Mouse (Mus musculus): ENCODE measurements around the gene 1110032F04Rik. TPM values are rescaled to one million over a fixed set of nuclear protein-coding genes. Genes with fewer than 3 reads are reported as not detected.

Gene 1110032F04Rik
- polyA plus RNA-seq (2015; fragmentation: Nextera tagmentation; extraction: Ambion mirVana): 0.34 and 0.48 TPM in 2 replicates

- Histone ChIP-seq H3K9ac (ENCODE audit: low read depth, low read length) (peak within 1 kb of the TSS; percentile 24; the same call in 1 of the 2 replicates), H3K4me2 (ENCODE audit: low read depth, low read length) (peak within 1 kb of the TSS; percentile 82), H3K4me3 (ENCODE audit: low read depth, low read length) (peak within 1 kb of the TSS; percentile 59), H3K27me3 (ENCODE audit: control insufficient read depth, insufficient read depth, low read depth, low read length) (peaks cover 30% of the 10 kb centered on the region), H3K4me1 (ENCODE audit: control insufficient read depth, low read depth, low read length) (no peaks in the 10 kb centered on the region; the same call in none of the 2 replicates), H3K9me3 (replicated peaks; ENCODE audit: control insufficient read depth, low read length) (no peaks in the 10 kb centered on the region), H3K27ac (ENCODE audit: low read length) (no peak within 1 kb of the TSS), H3K36me3 (ENCODE audit: control insufficient read depth, insufficient read depth) (no peaks in the 10 kb centered on the region)
- under 1% methylated on average over 58 of the region's 62 CpGs for WGBS (ENCODE audit: insufficient replicate concordance)
- peak; percentile 41; the same call in 1 of the 2 replicates for ATAC-seq (ENCODE audit: low read depth)
Observed at GRCm38 (mm10) chr3:68869211-68869690, at the start of gene 1110032F04Rik. Gene 1110032F04Rik, plus strand, starts transcription at chr3:68869586.

DNA sequence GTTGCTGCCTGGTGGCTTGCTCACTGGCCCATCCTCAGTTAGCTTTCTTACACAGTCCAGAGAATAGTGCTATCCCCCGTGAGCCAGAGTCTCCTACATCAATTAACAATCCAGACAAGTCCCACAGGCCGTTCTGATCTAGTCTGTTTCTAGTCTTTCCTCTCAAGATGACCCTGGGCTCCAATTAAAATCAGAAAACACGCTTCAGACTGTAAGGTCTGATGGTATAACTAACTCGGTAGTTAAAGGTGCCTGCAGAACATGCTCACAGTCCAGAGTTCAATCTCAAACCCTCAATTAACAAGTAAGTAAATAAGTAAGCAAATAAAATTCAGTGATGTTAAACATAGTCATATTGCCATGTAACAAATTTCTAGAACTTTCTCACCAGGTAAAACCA is 48.0 kb upstream of the 1110032F04Rik start:
- Histone ChIP-seq H3K4me1 (ENCODE audit: control insufficient read depth, low read depth, low read length) (no peaks in the 10 kb centered on the region), H3K36me3 (ENCODE audit: control insufficient read depth, insufficient read depth) (no peaks in the 10 kb centered on the region), H3K27ac (ENCODE audit: low read length) (no peak overlapping the region), H3K4me3 (ENCODE audit: low read depth, low read length) (no peak overlapping the region), H3K4me2 (ENCODE audit: low read depth, low read length) (no peak overlapping the region), H3K9ac (ENCODE audit: low read depth, low read length) (no peak overlapping the region), H3K27me3 (ENCODE audit: control insufficient read depth, insufficient read depth, low read depth, low read length) (no peaks in the 10 kb centered on the region), H3K9me3 (replicated peaks; ENCODE audit: control insufficient read depth, low read length) (no peaks in the 10 kb centered on the region)
- WGBS (ENCODE audit: insufficient replicate concordance): 54% methylated on average over 4 of the region's 4 CpGs
- ATAC-seq (ENCODE audit: low read depth): no peak

- no peak overlapping the region for H3K4me3 ChIP-seq (ENCODE audit: low read depth, low read length)
- WGBS (ENCODE audit: insufficient replicate concordance): 60% methylated on average over 5 of the region's 5 CpGs
- no peak overlapping the region for H3K4me2 ChIP-seq (ENCODE audit: low read depth, low read length)
- H3K27ac ChIP-seq (ENCODE audit: low read length): no peak overlapping the region
- H3K4me1 ChIP-seq (ENCODE audit: control insufficient read depth, low read depth, low read length): no peaks in the 10 kb centered on the region
- no peak for ATAC-seq (ENCODE audit: low read depth)
- H3K9me3 ChIP-seq (replicated peaks; ENCODE audit: control insufficient read depth, low read length): no peaks in the 10 kb centered on the region
- no peak overlapping the region for H3K9ac ChIP-seq (ENCODE audit: low read depth, low read length)
- H3K36me3 ChIP-seq (ENCODE audit: control insufficient read depth, insufficient read depth): no peaks in the 10 kb centered on the region
- no peaks in the 10 kb centered on the region for H3K27me3 ChIP-seq (ENCODE audit: control insufficient read depth, insufficient read depth, low read depth, low read length)
Observed at GRCm38 (mm10) chr3:68821926-68822341, 47.5 kb upstream of the 1110032F04Rik start.

DNA sequence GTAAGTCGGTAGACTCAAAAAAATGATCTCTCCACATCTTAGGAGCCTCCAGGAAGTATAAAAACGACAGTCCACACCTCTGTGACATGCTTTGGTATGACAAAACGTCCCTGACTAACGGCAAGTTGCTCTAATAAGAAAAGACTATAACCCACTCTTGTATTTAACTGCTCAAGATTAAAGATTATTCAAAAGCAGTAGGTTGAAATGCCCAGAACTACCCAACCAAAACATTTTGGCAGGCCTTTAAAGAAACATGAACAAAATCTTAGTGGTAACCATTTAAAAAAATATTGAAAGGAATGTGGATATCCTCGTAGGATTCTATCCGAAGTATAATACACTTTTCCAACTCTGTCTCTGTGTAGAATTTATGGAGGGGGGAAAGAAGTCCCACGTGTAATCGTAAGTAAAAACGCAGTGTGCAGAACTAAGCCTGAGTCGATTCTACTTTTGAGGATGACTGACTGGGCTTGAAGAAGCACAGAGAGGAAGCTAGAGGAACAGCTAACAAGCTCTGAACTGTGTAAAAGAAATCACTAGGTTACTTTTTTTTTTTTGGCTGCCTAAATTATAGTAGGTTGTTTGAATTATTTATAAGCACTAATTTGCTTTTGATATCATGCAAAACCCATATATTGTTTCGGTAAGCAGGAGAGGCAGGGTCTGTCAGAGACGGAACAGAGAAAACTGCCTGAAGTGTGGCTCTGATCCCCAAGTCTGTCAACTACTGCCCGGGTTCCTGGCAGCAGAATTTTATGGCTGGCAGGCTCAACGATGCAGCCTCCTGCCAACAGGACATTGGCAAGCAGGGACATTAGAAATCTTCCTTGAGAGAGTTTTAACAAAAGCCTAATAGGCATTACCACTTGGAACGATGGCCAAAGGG is 45.3 kb upstream of the 1110032F04Rik start:
- WGBS (ENCODE audit: insufficient replicate concordance): 58% methylated on average over 15 of the region's 15 CpGs
- Histone ChIP-seq H3K4me1 (ENCODE audit: control insufficient read depth, low read depth, low read length) (no peaks in the 10 kb centered on the region), H3K9ac (ENCODE audit: low read depth, low read length) (no peak overlapping the region), H3K36me3 (ENCODE audit: control insufficient read depth, insufficient read depth) (no peaks in the 10 kb centered on the region), H3K9me3 (replicated peaks; ENCODE audit: control insufficient read depth, low read length) (no peaks in the 10 kb centered on the region), H3K27ac (ENCODE audit: low read length) (no peak overlapping the region), H3K4me3 (ENCODE audit: low read depth, low read length) (no peak overlapping the region), H3K27me3 (ENCODE audit: control insufficient read depth, insufficient read depth, low read depth, low read length) (no peaks in the 10 kb centered on the region), H3K4me2 (ENCODE audit: low read depth, low read length) (no peak overlapping the region)
- no peak for ATAC-seq (ENCODE audit: low read depth)

GRCm38 (mm10) chr3:68824765-68825090 is 44.7 kb upstream of the 1110032F04Rik start:
- Histone ChIP-seq H3K4me1 (ENCODE audit: control insufficient read depth, low read depth, low read length) (no peaks in the 10 kb centered on the region), H3K9me3 (replicated peaks; ENCODE audit: control insufficient read depth, low read length) (no peaks in the 10 kb centered on the region), H3K4me3 (ENCODE audit: low read depth, low read length) (no peak overlapping the region), H3K27ac (ENCODE audit: low read length) (no peak overlapping the region), H3K27me3 (ENCODE audit: control insufficient read depth, insufficient read depth, low read depth, low read length) (no peaks in the 10 kb centered on the region), H3K36me3 (ENCODE audit: control insufficient read depth, insufficient read depth) (no peaks in the 10 kb centered on the region), H3K4me2 (ENCODE audit: low read depth, low read length) (no peak overlapping the region), H3K9ac (ENCODE audit: low read depth, low read length) (no peak overlapping the region)
- 46% methylated on average over 2 of the region's 2 CpGs for WGBS (ENCODE audit: insufficient replicate concordance)
- ATAC-seq (ENCODE audit: low read depth): no peak

- no peaks in the 10 kb centered on the region for H3K36me3 ChIP-seq (ENCODE audit: control insufficient read depth, insufficient read depth)
- no peak overlapping the region for H3K4me2 ChIP-seq (ENCODE audit: low read depth, low read length)
- no peak overlapping the region for H3K27ac ChIP-seq (ENCODE audit: low read length)
- WGBS (ENCODE audit: insufficient replicate concordance): 61% methylated on average over 8 of the region's 8 CpGs
- no peak overlapping the region for H3K9ac ChIP-seq (ENCODE audit: low read depth, low read length)
- no peaks in the 10 kb centered on the region for H3K27me3 ChIP-seq (ENCODE audit: control insufficient read depth, insufficient read depth, low read depth, low read length)
- H3K4me3 ChIP-seq (ENCODE audit: low read depth, low read length): no peak overlapping the region
- H3K4me1 ChIP-seq (ENCODE audit: control insufficient read depth, low read depth, low read length): no peaks in the 10 kb centered on the region
- no peak for ATAC-seq (ENCODE audit: low read depth)
- H3K9me3 ChIP-seq (replicated peaks; ENCODE audit: control insufficient read depth, low read length): no peaks in the 10 kb centered on the region
Observed at GRCm38 (mm10) chr3:68825151-68825550, 44.2 kb upstream of the 1110032F04Rik start.

DNA sequence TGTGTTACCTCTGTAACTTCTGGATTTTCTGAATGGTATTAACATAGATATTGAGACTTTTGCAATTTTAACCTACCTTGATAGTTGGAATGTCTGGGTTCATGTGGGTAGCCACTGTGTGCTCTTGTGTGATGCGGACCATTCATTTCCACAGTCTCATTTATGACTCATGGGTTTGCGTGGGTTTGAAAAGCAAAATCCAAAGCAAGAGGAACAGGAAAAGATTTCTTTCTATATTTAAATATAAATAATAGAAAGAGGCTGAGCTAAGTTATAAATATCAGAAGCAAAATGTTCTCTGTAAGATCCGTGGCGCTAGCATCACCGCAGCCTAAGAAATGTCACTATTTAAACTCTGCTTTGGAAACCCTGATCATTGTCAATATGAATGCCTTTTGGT is 41.7 kb upstream of the 1110032F04Rik start:
- Histone ChIP-seq H3K36me3 (ENCODE audit: control insufficient read depth, insufficient read depth) (no peaks in the 10 kb centered on the region), H3K4me3 (ENCODE audit: low read depth, low read length) (no peak overlapping the region), H3K4me1 (ENCODE audit: control insufficient read depth, low read depth, low read length) (no peaks in the 10 kb centered on the region), H3K9ac (ENCODE audit: low read depth, low read length) (no peak overlapping the region), H3K4me2 (ENCODE audit: low read depth, low read length) (no peak overlapping the region), H3K9me3 (replicated peaks; ENCODE audit: control insufficient read depth, low read length) (no peaks in the 10 kb centered on the region), H3K27ac (ENCODE audit: low read length) (no peak overlapping the region), H3K27me3 (ENCODE audit: control insufficient read depth, insufficient read depth, low read depth, low read length) (no peaks in the 10 kb centered on the region)
- no peak for ATAC-seq (ENCODE audit: low read depth)
- WGBS (ENCODE audit: insufficient replicate concordance): 82% methylated on average over 5 of the region's 5 CpGs

DNA sequence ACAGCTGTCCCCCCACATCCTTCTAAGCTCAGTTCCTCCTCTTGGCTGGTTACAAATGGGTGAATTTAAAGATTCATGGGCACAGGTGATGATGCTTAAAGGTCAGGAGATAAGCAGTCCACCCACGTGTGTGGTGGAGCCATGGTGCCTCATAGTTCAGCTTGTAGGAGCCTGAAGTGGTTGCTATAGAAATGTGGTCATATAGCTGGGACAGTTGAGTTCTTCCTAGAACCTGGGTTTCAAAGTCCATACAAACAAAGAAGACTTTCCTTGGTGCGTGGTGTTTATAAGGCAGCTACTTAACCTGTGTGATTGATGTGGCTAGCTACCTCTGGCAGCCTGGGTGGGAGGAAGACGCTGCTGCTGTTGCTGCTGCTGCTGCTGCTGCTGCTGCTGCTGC is 39.4 kb upstream of the 1110032F04Rik start:
- Histone ChIP-seq H3K27ac (ENCODE audit: low read length) (no peak overlapping the region), H3K4me2 (ENCODE audit: low read depth, low read length) (no peak overlapping the region), H3K27me3 (ENCODE audit: control insufficient read depth, insufficient read depth, low read depth, low read length) (no peaks in the 10 kb centered on the region), H3K9me3 (replicated peaks; ENCODE audit: control insufficient read depth, low read length) (no peaks in the 10 kb centered on the region), H3K9ac (ENCODE audit: low read depth, low read length) (no peak overlapping the region), H3K36me3 (ENCODE audit: control insufficient read depth, insufficient read depth) (no peaks in the 10 kb centered on the region), H3K4me3 (ENCODE audit: low read depth, low read length) (no peak overlapping the region), H3K4me1 (ENCODE audit: control insufficient read depth, low read depth, low read length) (no peaks in the 10 kb centered on the region)
- no peak for ATAC-seq (ENCODE audit: low read depth)
- 65% methylated on average over 3 of the region's 3 CpGs for WGBS (ENCODE audit: insufficient replicate concordance)

DNA sequence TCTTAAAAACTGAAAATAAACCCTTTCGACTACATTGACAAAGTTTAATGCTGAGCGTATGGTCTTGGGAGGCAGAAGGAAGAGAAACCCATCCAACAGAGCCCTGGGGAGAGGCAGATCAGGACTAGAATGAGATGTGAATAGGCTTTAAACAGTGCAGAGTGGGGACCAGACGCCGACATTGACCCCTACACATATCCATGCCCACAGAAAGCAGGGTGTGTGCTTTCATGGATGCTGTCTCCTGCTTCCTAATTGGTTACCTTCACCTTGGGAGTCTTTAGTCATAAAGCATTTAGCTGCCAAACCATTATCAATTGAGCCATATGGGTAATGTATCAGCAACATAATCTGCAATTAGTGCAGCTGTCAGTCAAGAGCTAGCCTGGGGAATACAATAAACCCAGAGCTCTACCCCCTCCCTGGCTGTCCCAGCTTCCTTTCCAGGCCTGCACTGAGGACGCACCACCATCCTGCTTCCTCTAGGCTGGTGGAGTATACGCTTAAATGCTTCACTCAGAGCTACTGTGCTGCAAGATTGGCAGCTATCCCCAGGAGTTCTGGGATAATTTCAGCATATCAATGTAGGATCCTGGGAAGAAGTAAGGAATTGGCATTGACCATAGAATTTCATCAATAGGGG is 32.4 kb upstream of the 1110032F04Rik start:
- Histone ChIP-seq H3K4me1 (ENCODE audit: control insufficient read depth, low read depth, low read length) (no peaks in the 10 kb centered on the region), H3K9me3 (replicated peaks; ENCODE audit: control insufficient read depth, low read length) (no peaks in the 10 kb centered on the region), H3K27ac (ENCODE audit: low read length) (no peak overlapping the region), H3K27me3 (ENCODE audit: control insufficient read depth, insufficient read depth, low read depth, low read length) (no peaks in the 10 kb centered on the region), H3K36me3 (ENCODE audit: control insufficient read depth, insufficient read depth) (no peaks in the 10 kb centered on the region), H3K4me3 (ENCODE audit: low read depth, low read length) (no peak overlapping the region), H3K9ac (ENCODE audit: low read depth, low read length) (no peak overlapping the region), H3K4me2 (ENCODE audit: low read depth, low read length) (no peak overlapping the region)
- WGBS (ENCODE audit: insufficient replicate concordance): 60% methylated on average over 6 of the region's 6 CpGs
- no peak for ATAC-seq (ENCODE audit: low read depth)

Measured in liver, embryonic 16.5 days (tissue).